Mouse (Mus musculus) intestine, embryonic 14.5 days (tissue): Measurements from ENCODE around the gene Vmn1r43. TPM values are rescaled to one million over a fixed set of nuclear protein-coding genes. Genes with fewer than 3 reads are reported as not detected.

Experiments
- ATAC-seq: fragments of 200-750 bp; cut with Nextera tagmentation; replicated peaks from 2 replicates; pipeline ENCODE4 v1.8.0; 2017; ENCODE audit warnings: low read depth, moderate number of reproducible peaks, moderate TSS enrichment, moderate library complexity; ENCODE audit not compliant: low FRiP score, low TSS enrichment
- DNase-seq: peaks from one replicate; pipeline ENCODE4 v3.0.0-alpha.2; 2018; ENCODE audit warnings: low spot score
- H3K27ac ChIP-seq: fragments of 300-500 bp; sonication (generic); 2 replicates; pipeline ENCODE4 v1.5.1; 2014; ENCODE audit warnings: low read depth, mild to moderate bottlenecking, control low read depth
- H3K27me3 ChIP-seq: fragments of 300-500 bp; sonication (generic); replicated peaks from 2 replicates; pipeline ENCODE4 v1.6.1; 2014; ENCODE audit warnings: low read length, control low read depth; ENCODE audit not compliant: control insufficient read depth, insufficient read depth
- H3K36me3 ChIP-seq: fragments of 300-500 bp; sonication (generic); 2 replicates; pipeline ENCODE4 v1.6.1; 2014; ENCODE audit warnings: low read length, control low read depth; ENCODE audit not compliant: control insufficient read depth, insufficient read depth
- H3K4me1 ChIP-seq: fragments of 300-500 bp; sonication (generic); replicated peaks from 2 replicates; pipeline ENCODE4 v1.6.1; 2014; ENCODE audit warnings: low read length, control low read depth, mixed read lengths; ENCODE audit not compliant: control insufficient read depth, insufficient read depth
- H3K4me2 ChIP-seq: fragments of 300-500 bp; sonication (generic); 2 replicates; pipeline ENCODE4 v1.6.1; 2014; ENCODE audit warnings: low read length
- H3K4me3 ChIP-seq: fragments of 300-500 bp; sonication (generic); 2 replicates; pipeline ENCODE4 v1.5.1; 2014; ENCODE audit warnings: low read depth, low read length, control low read depth, mixed read lengths
- H3K9ac ChIP-seq: fragments of 300-500 bp; sonication (generic); 2 replicates; pipeline ENCODE4 v1.6.1; 2014; ENCODE audit warnings: mild to moderate bottlenecking, low read length
- H3K9me3 ChIP-seq: fragments of 300-500 bp; sonication (generic); 2 replicates; pipeline ENCODE4 v1.6.1; 2016; ENCODE audit warnings: low read length, control low read depth; ENCODE audit not compliant: control insufficient read depth
- WGBS: fragments of 180-500 bp; shearing (Covaris S2); extraction: QIAGEN DNeasy Blood & Tissue Kit; methylation state at CpG from one replicate; pipeline ENCODE4 v1.1.7; 2014; 5-methylcytosine and 5-hydroxymethylcytosine counted together
- polyA plus RNA-seq: library from polyadenylated mRNA; unstranded; fragments of >200 nt; fragmentation: Nextera tagmentation; extraction: Ambion mirVana; gene quantifications from 2 replicates; pipeline ENCODE4 v1.2.1, GENCODE M21; 2014

Vmn1r43 gene
- polyA plus RNA-seq, 1 experiment from 2014 or later, result not detected

DNA sequence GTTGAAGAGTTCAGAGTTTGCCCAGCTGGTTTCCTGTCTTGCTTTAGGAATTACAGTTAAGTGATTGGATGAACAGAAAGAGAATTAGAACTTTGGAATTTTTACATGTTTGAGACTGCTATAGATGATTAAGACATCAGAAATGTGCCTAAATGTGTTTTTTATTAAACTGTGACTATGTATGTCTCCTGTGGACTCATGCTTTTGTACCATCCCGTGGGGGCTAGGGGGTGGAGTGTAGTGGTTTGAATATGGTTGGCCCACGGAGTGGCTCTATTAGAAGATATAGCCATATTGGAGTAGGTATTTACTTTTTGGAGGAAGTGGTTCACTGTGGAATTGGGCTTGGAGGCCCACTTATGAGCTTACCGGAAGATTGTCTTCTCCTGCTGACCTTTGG is 18.7 kb downstream of the Vmn1r43 start:
- WGBS, result 76% methylated on average over 3 of the region's 3 CpGs

More for the DNA sequence above, 18.7 kb downstream of the Vmn1r43 start:
- Histone ChIP-seq H3K36me3 (no peaks in the 10 kb centered on the region), H3K9me3 (peaks cover 1% of the 10 kb centered on the region; the same call in 1 of the 2 replicates), H3K27ac (no peak overlapping the region), H3K9ac (no peak overlapping the region), H3K4me2 (no peak overlapping the region), H3K4me1 (no peaks in the 10 kb centered on the region), H3K4me3 (no peak overlapping the region), H3K27me3 (no peaks in the 10 kb centered on the region)
- DNase-seq, result no peak
- no peak for ATAC-seq

Other genes with a start within 250 kb of the Vmn1r43 start
- 11.4 and 12.0 TPM in 2 replicates for gene Txnrd3, start 232.4 kb downstream of the Vmn1r43 start, polyA plus RNA-seq
- gene Vmn1r40, start 168.9 kb downstream of the Vmn1r43 start, polyA plus RNA-seq, result not detected in 2 replicates
- not detected in 2 replicates for gene Vmn1r41, start 135.6 kb downstream of the Vmn1r43 start, polyA plus RNA-seq
- gene Vmn1r42, start within 50 bp of the Vmn1r43 start, polyA plus RNA-seq, result not detected in 2 replicates
- not detected in 2 replicates for gene Vmn1r44, start 7.2 kb upstream of the Vmn1r43 start, polyA plus RNA-seq
- gene Vmn1r45, start 64.2 kb upstream of the Vmn1r43 start, polyA plus RNA-seq, result not detected in 2 replicates
- not detected in 2 replicates for gene Vmn1r46, start 92.9 kb upstream of the Vmn1r43 start, polyA plus RNA-seq
- gene Vmn1r47, start 139.7 kb upstream of the Vmn1r43 start, polyA plus RNA-seq, result not detected in 2 replicates
- gene Vmn1r48, start 160.4 kb upstream of the Vmn1r43 start, polyA plus RNA-seq, result not detected in 2 replicates
- not detected in 2 replicates for gene Vmn1r49, start 202.1 kb upstream of the Vmn1r43 start, polyA plus RNA-seq
- gene Vmn1r50, start 225.0 kb upstream of the Vmn1r43 start, polyA plus RNA-seq, result not detected in 2 replicates
- 0.04 TPM in 1 of 2 replicates, not detected in the other for gene Vmn1r51, start 246.2 kb upstream of the Vmn1r43 start, polyA plus RNA-seq